Mouse (Mus musculus) T-cell, adult 2 months (primary cell): ENCODE data around the gene Zzz3.

Experiments used
- DNase-seq: peaks from one replicate; pipeline ENCODE4 v3.0.0; 2022; ENCODE audit warnings: low spot score

Gene Zzz3

GRCm38 (mm10) chr3:152495415-152495898 is 100.2 kb downstream of the Zzz3 start:
- no peak for DNase-seq

DNA sequence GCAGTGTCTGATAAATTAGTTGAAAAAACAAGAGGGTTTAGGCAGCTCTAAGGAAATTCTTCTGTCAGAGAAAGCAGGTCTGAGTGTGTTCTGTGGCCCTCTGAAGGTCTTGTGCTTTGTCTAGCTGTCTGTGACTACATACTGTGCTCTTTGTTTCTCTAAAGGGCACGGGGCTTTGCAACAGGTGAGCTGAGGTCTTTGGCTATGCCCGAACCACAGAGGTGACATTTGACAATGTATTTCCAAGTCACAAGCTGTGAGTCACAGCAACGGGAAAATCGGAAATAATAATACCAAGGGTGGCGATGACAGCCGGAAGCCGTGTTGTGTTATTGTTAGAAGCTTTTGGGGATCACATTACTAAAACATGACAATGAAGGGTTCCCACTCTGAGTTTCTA is 101.8 kb downstream of the Zzz3 start:
- DNase-seq, result no peak

GRCm38 (mm10) chr3:152497842-152498241 is 102.6 kb downstream of the Zzz3 start:
- DNase-seq, result no peak

DNA sequence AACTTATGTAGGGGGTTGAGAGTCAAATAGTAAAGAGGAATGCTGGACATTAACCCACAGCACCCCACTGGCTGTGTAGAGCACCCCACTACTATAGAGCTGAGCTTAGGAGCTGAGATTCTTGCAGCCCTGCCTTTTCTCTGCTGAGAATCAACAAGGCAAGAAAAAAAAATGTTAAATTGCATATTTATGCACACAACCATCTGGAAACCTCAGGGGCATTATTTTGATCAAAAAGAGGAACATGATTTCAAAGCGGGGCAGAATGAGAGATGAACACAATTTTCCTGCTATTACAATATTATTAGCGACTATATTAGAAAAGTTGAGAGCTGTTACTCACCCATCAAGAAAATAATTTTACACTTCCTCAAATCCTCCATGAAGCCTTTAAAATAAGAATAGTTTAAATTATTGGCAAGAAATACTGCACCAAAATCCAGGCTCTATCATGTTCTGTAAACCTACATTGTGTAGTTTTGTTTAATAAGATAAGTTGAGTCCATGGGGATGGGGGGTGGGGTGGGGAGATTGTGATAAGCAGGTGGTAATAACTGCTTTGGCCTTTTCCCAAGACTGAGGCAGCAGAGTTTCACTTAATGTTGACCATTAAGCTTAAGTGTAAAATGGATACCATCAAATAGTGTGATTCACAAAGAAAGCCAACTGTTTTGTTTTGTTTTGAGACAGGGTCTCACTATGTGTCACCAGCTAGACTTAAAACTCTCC is 103.9 kb downstream of the Zzz3 start:
- DNase-seq, result no peak

GRCm38 (mm10) chr3:152507900-152508299 is 112.6 kb downstream of the Zzz3 start:
- no peak for DNase-seq

- DNase-seq, result no peak
Observed at GRCm38 (mm10) chr3:152508419-152508993, 113.2 kb downstream of the Zzz3 start.

DNA sequence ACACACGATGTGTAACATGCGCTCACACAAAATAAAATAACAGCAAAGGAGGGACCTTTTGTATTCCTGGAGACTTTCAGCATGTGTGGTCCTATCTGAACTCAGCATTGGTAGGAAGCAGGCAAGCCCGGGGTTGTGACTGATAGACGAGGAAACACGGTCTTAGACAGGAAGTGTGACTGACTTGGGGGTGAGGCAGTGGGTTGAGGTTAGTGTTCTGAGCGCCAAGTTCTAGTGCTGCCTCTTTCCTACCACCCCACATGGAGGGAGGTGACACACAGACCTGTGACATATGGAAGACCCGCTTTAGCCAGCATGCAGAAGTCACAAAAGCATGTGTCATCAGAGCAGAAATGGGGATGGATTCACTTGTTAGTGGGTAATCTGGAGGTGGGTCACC is 114.0 kb downstream of the Zzz3 start:
- DNase-seq, result no peak
